15 mouse cellular contexts compared by ENCODE assay signal in the genomic region with DNA sequence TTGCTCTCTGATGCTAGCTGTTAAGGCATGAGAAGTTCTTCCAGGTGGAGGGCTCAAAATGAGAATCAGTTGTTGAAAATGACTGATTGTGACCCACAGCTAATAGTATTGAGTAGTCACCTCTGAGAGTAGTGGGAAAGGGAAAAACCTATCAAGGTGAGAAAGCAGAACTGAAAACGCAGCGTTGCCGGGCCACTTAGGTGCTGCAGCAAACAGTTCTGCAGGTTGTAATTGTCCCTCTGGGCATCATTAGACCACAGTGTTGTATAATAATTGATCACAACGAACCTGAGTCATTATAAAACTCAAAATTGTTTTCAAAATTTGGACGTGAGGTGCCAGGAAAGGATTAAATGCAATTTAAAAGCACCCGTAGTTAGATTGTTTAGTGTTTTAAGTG.
"Had no signal": no experiment of that assay in that cellular context is flagged by ENCODE, and none has a peak within 500 bp of the region (broad histone marks: within the 10 kb centered on the region; RNA-seq: fewer than 3 reads in every experiment).

No protein-coding gene starts in this region.

- H3K4me3 ChIP-seq: neural tube, embryonic 13.5 days; neural tube, embryonic 15.5 days; stomach, embryonic 15.5 days had no signal

- H3K27ac ChIP-seq: neural tube, embryonic 13.5 days; neural tube, embryonic 15.5 days; stomach, embryonic 15.5 days; stomach, postnatal 0 days had no signal

- H3K9me3 ChIP-seq: neural tube, embryonic 13.5 days; neural tube, embryonic 15.5 days; stomach, embryonic 15.5 days had no signal

- H3K4me2 ChIP-seq: neural tube, embryonic 13.5 days; neural tube, embryonic 15.5 days; stomach, embryonic 15.5 days had no signal

- H3K27me3 ChIP-seq: neural tube, embryonic 13.5 days; neural tube, embryonic 15.5 days; stomach, embryonic 15.5 days had no signal

- H3K9ac ChIP-seq: neural tube, embryonic 13.5 days; neural tube, embryonic 15.5 days; stomach, embryonic 15.5 days had no signal

- H3K36me3 ChIP-seq: neural tube, embryonic 13.5 days; neural tube, embryonic 15.5 days; stomach, embryonic 15.5 days had no signal

- H3K4me1 ChIP-seq: neural tube, embryonic 13.5 days; neural tube, embryonic 15.5 days; stomach, embryonic 15.5 days had no signal

- DNase-seq: retina, postnatal 1 day; right cerebral cortex, adult 18-20 months; right cerebral cortex, postnatal 14 days; right cerebral cortex, postnatal 25 days; right cerebral cortex, postnatal 4 days; thymus, adult 18-20 months; thymus, adult 2 months; thymus, postnatal 14 days; thymus, postnatal 25 days; thymus, postnatal 36 days; thymus, postnatal 4 days had no signal
